Comparison of ENCODE assay signal across 13 mouse cellular contexts in the genomic region with DNA sequence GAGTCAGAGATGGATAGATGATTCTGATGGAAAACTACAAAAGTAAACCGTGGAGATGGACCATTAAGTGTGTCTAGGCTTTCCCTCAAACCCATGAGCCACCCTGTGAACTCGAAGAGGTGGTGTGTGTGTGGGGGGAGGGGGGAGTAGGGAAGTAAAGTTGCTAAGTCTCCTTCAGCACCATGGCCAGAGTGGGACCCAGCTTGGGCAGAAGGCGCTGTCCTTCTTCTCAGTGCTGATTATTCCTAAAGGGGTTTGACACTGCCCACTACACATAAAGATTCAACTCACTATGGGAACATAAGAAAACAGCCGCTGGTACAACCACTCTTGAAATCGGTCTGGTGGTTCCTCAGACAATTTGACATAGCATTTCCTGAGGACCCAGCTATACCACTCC. TPM values are rescaled to one million over a fixed set of nuclear protein-coding genes. Genes with fewer than 3 reads are reported as not detected.
DNase-seq lines count a peak whose midpoint lies in the region; ATAC-seq and TF ChIP-seq lines count a peak whose summit lies in the region.
"Had no signal": no experiment of that assay in that cellular context is flagged by ENCODE, and none has a peak within 500 bp of the region (broad histone marks: within the 10 kb centered on the region; RNA-seq: fewer than 3 reads in every experiment).

No protein-coding gene starts in this region.

- DNase-seq in hindbrain, postnatal 0 days (ENCODE audit: low spot score), result peak; percentile 33
- no peak for DNase-seq in hindbrain, embryonic 14.5 days (ENCODE audit: low spot score)
- peak; percentile 18 for DNase-seq in urinary bladder, postnatal 14 days (ENCODE audit: low spot score)
- no peak for DNase-seq in urinary bladder, adult 2 months (ENCODE audit: low spot score)
- no peak for DNase-seq in left cerebral cortex, postnatal 25 days (ENCODE audit: low spot score in 2 of 2)
- no peak for DNase-seq in urinary bladder, adult 18-20 months (ENCODE audit: low spot score in 2 of 2)
- DNase-seq: heart, adult 2 months; layer of hippocampus, postnatal 36 days; right cerebral cortex, postnatal 25 days had no signal

- no peaks in the 10 kb centered on the region for H3K27me3 ChIP-seq in hindbrain, postnatal 0 days (ENCODE audit: insufficient read depth, low read length)
- no peaks in the 10 kb centered on the region for H3K27me3 ChIP-seq in hindbrain, embryonic 14.5 days (ENCODE audit: control insufficient read depth, insufficient read depth, low read length)
- H3K27me3 ChIP-seq: embryonic facial prominence, embryonic 12.5 days; megakaryocyte, embryonic 14.5 days had no signal

- no peaks in the 10 kb centered on the region for H3K9me3 ChIP-seq in hindbrain, postnatal 0 days (ENCODE audit: low read length)
- no peaks in the 10 kb centered on the region for H3K9me3 ChIP-seq in hindbrain, embryonic 14.5 days (ENCODE audit: control insufficient read depth, low read length)
- H3K9me3 ChIP-seq: embryonic facial prominence, embryonic 12.5 days; megakaryocyte, embryonic 14.5 days had no signal

- no peak overlapping the region for H3K4me3 ChIP-seq in hindbrain, postnatal 0 days (ENCODE audit: low read length)
- H3K4me3 ChIP-seq in hindbrain, embryonic 14.5 days (replicated peaks; ENCODE audit: low read length), result no peak overlapping the region
- H3K4me3 ChIP-seq: embryonic facial prominence, embryonic 12.5 days; heart, adult 2 months; megakaryocyte, embryonic 14.5 days had no signal

- WGBS in hindbrain, postnatal 0 days, result 49% methylated on average over 5 of the region's 5 CpGs
- WGBS in hindbrain, embryonic 14.5 days, result 40% methylated on average over 5 of the region's 5 CpGs

- H3K27ac ChIP-seq in hindbrain, postnatal 0 days, result no peak overlapping the region
- H3K27ac ChIP-seq in hindbrain, embryonic 14.5 days, result no peak overlapping the region
- H3K27ac ChIP-seq: embryonic facial prominence, embryonic 12.5 days; heart, adult 2 months had no signal

- intact Hi-C loops in left cerebral cortex, postnatal 25 days (cut with DNase I), result no loop called here

- H3K4me2 ChIP-seq in hindbrain, postnatal 0 days (ENCODE audit: low read depth, low read length), result no peak overlapping the region
- H3K4me2 ChIP-seq in hindbrain, embryonic 14.5 days (replicated peaks), result no peak overlapping the region
- H3K4me2 ChIP-seq: embryonic facial prominence, embryonic 12.5 days had no signal

- no peak for ATAC-seq in hindbrain, postnatal 0 days
- ATAC-seq in hindbrain, embryonic 14.5 days (ENCODE audit: low FRiP score), result no peak
- peak; percentile 56 for ATAC-seq in granulocyte monocyte progenitor cell, adult 5-6 weeks (replicated peaks; ENCODE audit: poor library complexity, severe bottlenecking)
- ATAC-seq in activated CD4-positive, CD25-positive, alpha-beta regulatory T cell, adult 4 months, result no peak

- H3K36me3 ChIP-seq in hindbrain, postnatal 0 days (ENCODE audit: insufficient read depth, low read length), result no peaks in the 10 kb centered on the region
- no peaks in the 10 kb centered on the region for H3K36me3 ChIP-seq in hindbrain, embryonic 14.5 days (replicated peaks; ENCODE audit: control insufficient read depth, insufficient read depth)
- H3K36me3 ChIP-seq: embryonic facial prominence, embryonic 12.5 days had no signal

- TF ChIP-seq CTCF in hindbrain, postnatal 0 days (IDR thresholded peaks at IDR 0.05; ENCODE audit: low read depth), result no peak

- no peak overlapping the region for H3K9ac ChIP-seq in hindbrain, postnatal 0 days (replicated peaks; ENCODE audit: low read length)
- no peak overlapping the region for H3K9ac ChIP-seq in hindbrain, embryonic 14.5 days
- H3K9ac ChIP-seq: embryonic facial prominence, embryonic 12.5 days had no signal

- H3K4me1 ChIP-seq in hindbrain, postnatal 0 days (ENCODE audit: insufficient read depth, low read length), result no peaks in the 10 kb centered on the region
- H3K4me1 ChIP-seq in hindbrain, embryonic 14.5 days (replicated peaks; ENCODE audit: control insufficient read depth, insufficient read depth, low read length), result 0 out of 2 replicates have a peak, but pooled peaks cover 5% of the 10 kb centered on the region
- H3K4me1 ChIP-seq: embryonic facial prominence, embryonic 12.5 days; megakaryocyte, embryonic 14.5 days had no signal

RNA-seq across cellular contexts. Expression of a gene that starts 32.9 kb away (rescaled TPM):
- total RNA-seq in hindbrain, postnatal 0 days (2014; rRNA removed), result not detected in 2 replicates
- not detected in 2 replicates for polyA plus RNA-seq in hindbrain, postnatal 0 days (2015; fragmentation: Nextera tagmentation; extraction: Ambion mirVana)
- polyA plus RNA-seq in hindbrain, embryonic 14.5 days (2014; fragmentation: Nextera tagmentation; extraction: Ambion mirVana), result 0.26 TPM in 1 of 2 replicates, not detected in the other
- polyA plus RNA-seq in urinary bladder, adult 2 months (2012; rRNA removed), result not detected in 2 replicates
- total RNA-seq in granulocyte monocyte progenitor cell, adult 5-6 weeks (2014; fragmentation: Nextera tagmentation), result not detected in 2 replicates
- total RNA-seq in granulocyte monocyte progenitor cell, adult 5-6 weeks (2017), result not detected in 2 replicates
- not detected for polyA plus RNA-seq in activated CD4-positive, CD25-positive, alpha-beta regulatory T cell, adult 4 months (2017; shearing (Covaris generic))
- not detected for total RNA-seq in left cerebral cortex, postnatal 25 days (2021)
- total RNA-seq: heart, adult 2 months; layer of hippocampus, postnatal 36 days had no signal
- polyA plus RNA-seq: embryonic facial prominence, embryonic 12.5 days; heart, adult 2 months had no signal

RNA-seq across cellular contexts. Expression of a gene that starts 38.7 kb away (rescaled TPM):
- not detected in 2 replicates for total RNA-seq in hindbrain, postnatal 0 days (2014; rRNA removed)
- not detected in 2 replicates for polyA plus RNA-seq in hindbrain, postnatal 0 days (2015; fragmentation: Nextera tagmentation; extraction: Ambion mirVana)
- not detected in 2 replicates for polyA plus RNA-seq in hindbrain, embryonic 14.5 days (2014; fragmentation: Nextera tagmentation; extraction: Ambion mirVana)
- 0.01 TPM in 1 of 2 replicates, not detected in the other for polyA plus RNA-seq in urinary bladder, adult 2 months (2012; rRNA removed)
- not detected in 2 replicates for total RNA-seq in granulocyte monocyte progenitor cell, adult 5-6 weeks (2014; fragmentation: Nextera tagmentation)
- not detected in 2 replicates for total RNA-seq in granulocyte monocyte progenitor cell, adult 5-6 weeks (2017)
- not detected for polyA plus RNA-seq in activated CD4-positive, CD25-positive, alpha-beta regulatory T cell, adult 4 months (2017; shearing (Covaris generic))
- not detected for total RNA-seq in left cerebral cortex, postnatal 25 days (2021)
- total RNA-seq: heart, adult 2 months; layer of hippocampus, postnatal 36 days had no signal
- polyA plus RNA-seq: embryonic facial prominence, embryonic 12.5 days; heart, adult 2 months had no signal

RNA-seq across cellular contexts. Expression of a gene that starts 47.3 kb away (rescaled TPM):
- total RNA-seq in hindbrain, postnatal 0 days (2014; rRNA removed), result 77.1 and 80.8 TPM in 2 replicates
- 103 and 113 TPM in 2 replicates for polyA plus RNA-seq in hindbrain, postnatal 0 days (2015; fragmentation: Nextera tagmentation; extraction: Ambion mirVana)
- polyA plus RNA-seq in hindbrain, embryonic 14.5 days (2014; fragmentation: Nextera tagmentation; extraction: Ambion mirVana), result 84.4 and 96.1 TPM in 2 replicates
- 31.5 and 44.1 TPM in 2 replicates for polyA plus RNA-seq in urinary bladder, adult 2 months (2012; rRNA removed)
- total RNA-seq in granulocyte monocyte progenitor cell, adult 5-6 weeks (2014; fragmentation: Nextera tagmentation), result 4.3 and 10.5 TPM in 2 replicates
- total RNA-seq in granulocyte monocyte progenitor cell, adult 5-6 weeks (2017), result 7.6 and 9.6 TPM in 2 replicates
- 10 to 100 TPM; 15.4 to 21.1 TPM for polyA plus RNA-seq in activated CD4-positive, CD25-positive, alpha-beta regulatory T cell, adult 4 months (2017; shearing (Covaris generic))
- 10 to 100 TPM; 80.7 to 84.2 TPM for total RNA-seq in left cerebral cortex, postnatal 25 days (2021)

RNA-seq across cellular contexts. Expression of a gene that starts 51.8 kb away (rescaled TPM):
- not detected in 2 replicates for total RNA-seq in hindbrain, postnatal 0 days (2014; rRNA removed)
- polyA plus RNA-seq in hindbrain, postnatal 0 days (2015; fragmentation: Nextera tagmentation; extraction: Ambion mirVana), result not detected in 2 replicates
- polyA plus RNA-seq in hindbrain, embryonic 14.5 days (2014; fragmentation: Nextera tagmentation; extraction: Ambion mirVana), result not detected in 2 replicates
- polyA plus RNA-seq in urinary bladder, adult 2 months (2012; rRNA removed), result not detected in 2 replicates
- total RNA-seq in granulocyte monocyte progenitor cell, adult 5-6 weeks (2014; fragmentation: Nextera tagmentation), result not detected in 2 replicates
- total RNA-seq in granulocyte monocyte progenitor cell, adult 5-6 weeks (2017), result not detected in 2 replicates
- not detected for polyA plus RNA-seq in activated CD4-positive, CD25-positive, alpha-beta regulatory T cell, adult 4 months (2017; shearing (Covaris generic))
- total RNA-seq in left cerebral cortex, postnatal 25 days (2021), result not detected
- total RNA-seq: heart, adult 2 months; layer of hippocampus, postnatal 36 days had no signal
- polyA plus RNA-seq: embryonic facial prominence, embryonic 12.5 days; heart, adult 2 months had no signal

Comparison
In these comparisons a context has a peak if more than half of its experiments do, and no peak if none do; other contexts are left out.
1. DNase-seq: peak in hindbrain, postnatal 0 days (single experiment) and urinary bladder, postnatal 14 days (single experiment); none in hindbrain, embryonic 14.5 days (single experiment), urinary bladder, adult 2 months (single experiment), left cerebral cortex, postnatal 25 days (0 of 2) and urinary bladder, adult 18-20 months (0 of 2).